Mouse (Mus musculus): ENCODE measurements around the gene Sycn. TPM values are rescaled to one million over a fixed set of nuclear protein-coding genes. Genes with fewer than 3 reads are reported as not detected.

The Sycn gene
- polyA plus RNA-seq, 1 experiment from 2014 or later: not detected

- Histone ChIP-seq H3K4me1 (ENCODE audit: control insufficient read depth, insufficient read depth, low read length) (peaks cover 8% of the 10 kb centered on the region), H3K27ac (ENCODE audit: low read depth, low read length) (no peak overlapping the region), H3K27me3 (ENCODE audit: control insufficient read depth, insufficient read depth, low read length) (no peaks in the 10 kb centered on the region), H3K4me2 (ENCODE audit: low read depth) (no peak overlapping the region), H3K9ac (ENCODE audit: low read length) (no peak overlapping the region), H3K4me3 (ENCODE audit: low read depth, low read length) (no peak overlapping the region), H3K36me3 (ENCODE audit: control insufficient read depth, insufficient read depth, low read length) (no peaks in the 10 kb centered on the region), H3K9me3 (ENCODE audit: control insufficient read depth, low read length) (no peaks in the 10 kb centered on the region)
- 81% methylated on average over 6 of the region's 6 CpGs for WGBS
- no peak for ATAC-seq (ENCODE audit: insufficient read depth, low FRiP score, low TSS enrichment)
- no peak for DNase-seq (ENCODE audit: low spot score)
Observed at GRCm38 (mm10) chr7:28585001-28585400, 44.3 kb downstream of the Sycn start.

- WGBS: 58% methylated on average over 6 of the region's 6 CpGs
- no peak overlapping the region for H3K4me2 ChIP-seq (ENCODE audit: low read depth)
- H3K4me1 ChIP-seq (ENCODE audit: control insufficient read depth, insufficient read depth, low read length): peaks cover 8% of the 10 kb centered on the region
- no peaks in the 10 kb centered on the region for H3K9me3 ChIP-seq (ENCODE audit: control insufficient read depth, low read length)
- H3K4me3 ChIP-seq (ENCODE audit: low read depth, low read length): no peak overlapping the region
- H3K27ac ChIP-seq (ENCODE audit: low read depth, low read length): no peak overlapping the region
- ATAC-seq (ENCODE audit: insufficient read depth, low FRiP score, low TSS enrichment) (no peak), DNase-seq (ENCODE audit: low spot score) (no peak)
- no peak overlapping the region for H3K9ac ChIP-seq (ENCODE audit: low read length)
- H3K36me3 ChIP-seq (ENCODE audit: control insufficient read depth, insufficient read depth, low read length): no peaks in the 10 kb centered on the region
- H3K27me3 ChIP-seq (ENCODE audit: control insufficient read depth, insufficient read depth, low read length): no peaks in the 10 kb centered on the region
Observed at GRCm38 (mm10) chr7:28586663-28587411, 46.2 kb downstream of the Sycn start.

- Histone ChIP-seq H3K9me3 (ENCODE audit: control insufficient read depth, low read length) (no peaks in the 10 kb centered on the region), H3K4me3 (ENCODE audit: low read depth, low read length) (no peak overlapping the region), H3K4me1 (ENCODE audit: control insufficient read depth, insufficient read depth, low read length) (peaks cover 8% of the 10 kb centered on the region)
Observed at GRCm38 (mm10) chr7:28587644-28588043, 47.0 kb downstream of the Sycn start.

More at GRCm38 (mm10) chr7:28587644-28588043, 47.0 kb downstream of the Sycn start:
- no peak overlapping the region for H3K4me2 ChIP-seq (ENCODE audit: low read depth)
- H3K27ac ChIP-seq (ENCODE audit: low read depth, low read length): no peak overlapping the region
- H3K9ac ChIP-seq (ENCODE audit: low read length): no peak overlapping the region; the same call in 1 of the 2 replicates
- no peak for ATAC-seq (ENCODE audit: insufficient read depth, low FRiP score, low TSS enrichment)
- H3K36me3 ChIP-seq (ENCODE audit: control insufficient read depth, insufficient read depth, low read length): no peaks in the 10 kb centered on the region
- DNase-seq (ENCODE audit: low spot score): no peak
- H3K27me3 ChIP-seq (ENCODE audit: control insufficient read depth, insufficient read depth, low read length): no peaks in the 10 kb centered on the region

Small RNA genes within 50 kb of the gene (microRNA-seq; reads per million reads assigned to microRNA genes)
- 0.78 reads per million for gene Mir7049

Other genes starting within 250 kb of the Sycn start
- gene Selenov, start 249.7 kb upstream of the Sycn start, polyA plus RNA-seq (2014; fragmentation: Nextera tagmentation; extraction: Ambion mirVana): 0.45 and 0.66 TPM in 2 replicates
- gene Dll3, start 238.6 kb upstream of the Sycn start, polyA plus RNA-seq (2014; fragmentation: Nextera tagmentation; extraction: Ambion mirVana): 69.8 and 79.0 TPM in 2 replicates
- 199 and 219 TPM in 2 replicates for gene Timm50, start 228.8 kb upstream of the Sycn start, polyA plus RNA-seq (2014; fragmentation: Nextera tagmentation; extraction: Ambion mirVana)
- 89.7 and 101 TPM in 2 replicates for gene Supt5, start 202.1 kb upstream of the Sycn start, polyA plus RNA-seq (2014; fragmentation: Nextera tagmentation; extraction: Ambion mirVana)
- 780 and 827 TPM in 2 replicates for gene Rps16, start 190.2 kb upstream of the Sycn start, polyA plus RNA-seq (2014; fragmentation: Nextera tagmentation; extraction: Ambion mirVana)
- 50.5 and 54.5 TPM in 2 replicates for gene Plekhg2, start 168.3 kb upstream of the Sycn start, polyA plus RNA-seq (2014; fragmentation: Nextera tagmentation; extraction: Ambion mirVana)
- gene Zfp36, start 160.6 kb upstream of the Sycn start, polyA plus RNA-seq (2014; fragmentation: Nextera tagmentation; extraction: Ambion mirVana): 4.3 and 5.1 TPM in 2 replicates
- gene Med29, start 148.2 kb upstream of the Sycn start, polyA plus RNA-seq (2014; fragmentation: Nextera tagmentation; extraction: Ambion mirVana): 45.8 and 48.8 TPM in 2 replicates
- gene Paf1, start 147.9 kb upstream of the Sycn start, polyA plus RNA-seq (2014; fragmentation: Nextera tagmentation; extraction: Ambion mirVana): 71.7 and 78.0 TPM in 2 replicates
- gene Gmfg, start 103.4 kb upstream of the Sycn start, polyA plus RNA-seq (2014; fragmentation: Nextera tagmentation; extraction: Ambion mirVana): 6.5 and 7.4 TPM in 2 replicates
- gene Lrfn1, start 88.9 kb upstream of the Sycn start, polyA plus RNA-seq (2014; fragmentation: Nextera tagmentation; extraction: Ambion mirVana): 7.6 and 9.9 TPM in 2 replicates
- not detected in 2 replicates for gene Ifnl2, start 30.4 kb upstream of the Sycn start, polyA plus RNA-seq (2014; fragmentation: Nextera tagmentation; extraction: Ambion mirVana)
- gene Ifnl3, start 18.0 kb upstream of the Sycn start, polyA plus RNA-seq (2014; fragmentation: Nextera tagmentation; extraction: Ambion mirVana): not detected in 2 replicates
- 0.15 TPM in 1 of 2 replicates, not detected in the other for gene Nccrp1, start 6.4 kb downstream of the Sycn start, polyA plus RNA-seq (2014; fragmentation: Nextera tagmentation; extraction: Ambion mirVana)
- 37.8 and 39.5 TPM in 2 replicates for gene Samd4b, start 57.3 kb downstream of the Sycn start, polyA plus RNA-seq (2014; fragmentation: Nextera tagmentation; extraction: Ambion mirVana)
- gene Pak4, start 57.3 kb downstream of the Sycn start, polyA plus RNA-seq (2014; fragmentation: Nextera tagmentation; extraction: Ambion mirVana): 31.1 and 33.9 TPM in 2 replicates
- gene Acp7, start 90.4 kb downstream of the Sycn start, polyA plus RNA-seq (2014; fragmentation: Nextera tagmentation; extraction: Ambion mirVana): not detected in 2 replicates
- gene Fbxo27, start 152.0 kb downstream of the Sycn start, polyA plus RNA-seq (2014; fragmentation: Nextera tagmentation; extraction: Ambion mirVana): 5.3 and 6.0 TPM in 2 replicates
- 7.3 and 7.7 TPM in 2 replicates for gene Fbxo17, start 175.9 kb downstream of the Sycn start, polyA plus RNA-seq (2014; fragmentation: Nextera tagmentation; extraction: Ambion mirVana)
- gene Mrps12, start 200.9 kb downstream of the Sycn start, polyA plus RNA-seq (2014; fragmentation: Nextera tagmentation; extraction: Ambion mirVana): 128 and 129 TPM in 2 replicates
- 28.8 and 32.4 TPM in 2 replicates for gene Sars2, start 201.1 kb downstream of the Sycn start, polyA plus RNA-seq (2014; fragmentation: Nextera tagmentation; extraction: Ambion mirVana)
- gene Ccer2, start 215.3 kb downstream of the Sycn start, polyA plus RNA-seq (2014; fragmentation: Nextera tagmentation; extraction: Ambion mirVana): 1.1 and 1.9 TPM in 2 replicates
- gene Sirt2, start 225.8 kb downstream of the Sycn start, polyA plus RNA-seq (2014; fragmentation: Nextera tagmentation; extraction: Ambion mirVana): 73.0 and 77.0 TPM in 2 replicates
- gene Nfkbib, start 226.6 kb downstream of the Sycn start, polyA plus RNA-seq (2014; fragmentation: Nextera tagmentation; extraction: Ambion mirVana): 49.7 and 57.3 TPM in 2 replicates
- 2.6 and 2.8 TPM in 2 replicates for gene Rinl, start 248.1 kb downstream of the Sycn start, polyA plus RNA-seq (2014; fragmentation: Nextera tagmentation; extraction: Ambion mirVana)

Measured in neural tube, embryonic 11.5 days (tissue).